Mouse (Mus musculus): ENCODE results near the gene Crnkl1.

The Crnkl1 gene

DNA sequence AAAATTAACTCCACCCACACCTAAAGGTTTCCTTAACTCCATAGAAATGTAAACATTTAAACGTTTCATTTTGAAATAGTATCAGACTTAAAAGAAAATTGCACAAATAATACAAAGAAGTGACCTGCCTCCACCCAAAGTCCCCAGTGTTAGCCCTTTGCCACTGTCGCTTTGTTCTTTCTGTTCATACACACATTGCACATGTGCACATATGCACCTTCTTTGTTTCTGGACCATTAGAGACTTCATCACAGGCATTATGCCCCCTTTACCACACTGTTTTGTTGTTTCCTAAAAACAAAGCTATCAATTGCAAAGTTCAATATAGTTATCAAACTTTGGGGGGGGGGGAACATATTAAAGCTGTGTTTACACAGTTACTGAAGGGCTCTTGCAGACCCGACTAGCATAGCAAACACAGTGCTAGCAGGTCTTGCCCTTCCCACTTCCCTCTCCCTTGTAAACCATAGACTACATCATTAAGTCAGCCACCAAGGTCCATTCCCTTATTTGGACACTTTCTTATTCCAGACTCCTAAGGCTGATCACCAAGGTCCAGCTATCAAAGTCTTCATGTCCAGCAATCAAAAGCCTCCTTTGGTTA is 59.8 kb downstream of the Crnkl1 start:
- DNase-seq (ENCODE audit: low read depth, low spot score): no peak

GRCm38 (mm10) chr2:145873953-145874352 is 60.9 kb downstream of the Crnkl1 start:
- DNase-seq (ENCODE audit: low read depth, low spot score): no peak

DNA sequence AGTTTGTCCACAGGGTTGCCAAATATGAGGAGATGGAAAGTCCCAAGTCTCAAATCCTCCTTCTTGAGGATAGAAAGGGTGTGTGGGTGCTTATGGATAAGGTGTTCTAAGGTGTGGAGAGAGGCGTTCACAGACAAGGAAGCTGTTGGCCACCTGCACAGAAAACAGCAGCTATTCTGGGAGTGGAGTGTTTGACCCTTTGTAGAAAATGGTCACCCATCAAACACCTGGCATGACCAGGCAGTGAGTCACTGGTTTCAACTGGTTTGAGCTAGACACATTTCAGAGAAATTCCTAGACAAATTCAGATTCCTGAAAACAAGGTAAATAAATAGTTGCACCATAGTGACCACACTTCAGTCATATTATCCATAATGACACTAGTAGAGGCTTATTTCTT is 62.7 kb downstream of the Crnkl1 start:
- DNase-seq (ENCODE audit: low read depth, low spot score): no peak

DNA sequence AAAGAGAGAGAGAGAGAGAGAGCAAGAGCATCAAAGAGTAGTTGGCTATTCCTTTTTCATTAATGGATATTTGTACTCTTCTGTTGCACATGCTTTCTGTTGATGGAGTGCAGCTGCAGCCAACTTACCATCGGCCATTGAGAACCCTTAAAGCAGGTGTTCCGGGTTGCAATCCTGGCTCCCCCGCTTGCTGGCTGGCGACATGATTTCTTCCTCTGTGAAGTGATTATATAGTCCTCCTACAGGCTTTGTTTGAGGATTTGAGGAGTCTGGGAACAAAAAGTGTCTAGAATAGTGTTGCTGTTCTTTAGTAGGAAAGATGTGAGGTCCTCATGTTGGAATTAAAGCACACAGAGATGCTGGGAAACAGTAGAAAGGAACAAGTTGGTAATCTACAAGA is 63.5 kb downstream of the Crnkl1 start:
- DNase-seq (ENCODE audit: low read depth, low spot score): no peak
